Mouse (Mus musculus) forebrain, embryonic 10.5 days (tissue): ENCODE data around the gene 2010111I01Rik. TPM values are rescaled to one million over a fixed set of nuclear protein-coding genes. Genes with fewer than 3 reads are reported as not detected.

ENCODE experiments used
- DNase-seq: peaks from one replicate; pipeline ENCODE4 v3.0.0-alpha.2; 2017; ENCODE audit warnings: low spot score; ENCODE audit errors: extremely low spot score
- H3K27ac ChIP-seq: fragments of 300-500 bp; sonication (generic); 2 replicates; pipeline ENCODE4 v1.5.1; 2016; ENCODE audit warnings: mild to moderate bottlenecking
- H3K27me3 ChIP-seq: fragments of 300-500 bp; sonication (generic); 2 replicates; pipeline ENCODE4 v1.6.1; 2016; ENCODE audit warnings: mild to moderate bottlenecking; ENCODE audit not compliant: poor library complexity, severe bottlenecking
- H3K36me3 ChIP-seq: fragments of 300-500 bp; sonication (generic); replicated peaks from 2 replicates; pipeline ENCODE4 v1.6.1; 2016; ENCODE audit warnings: mild to moderate bottlenecking, moderate library complexity
- H3K4me1 ChIP-seq: fragments of 300-500 bp; sonication (generic); 2 replicates; pipeline ENCODE4 v1.6.1; 2016
- H3K4me3 ChIP-seq: fragments of 300-500 bp; sonication (generic); 2 replicates; pipeline ENCODE4 v1.5.1; 2016; ENCODE audit warnings: mild to moderate bottlenecking, moderate library complexity
- H3K9me3 ChIP-seq: fragments of 300-500 bp; sonication (generic); 2 replicates; pipeline ENCODE4 v1.6.1; 2016; ENCODE audit warnings: mild to moderate bottlenecking, moderate library complexity
- WGBS: fragments of 180-500 bp; shearing (Covaris S2); methylation state at CpG from one replicate; pipeline ENCODE4 v1.1.7; 2016; 5-methylcytosine and 5-hydroxymethylcytosine counted together
- polyA plus RNA-seq: library from polyadenylated mRNA; unstranded; fragments of >200 nt; fragmentation: Nextera tagmentation; extraction: Ambion mirVana; gene quantifications from 2 replicates; pipeline ENCODE4 v1.2.1, GENCODE M21; 2016

2010111I01Rik gene
- polyA plus RNA-seq, 1 experiment from 2014 or later: 45.6 TPM

DNA sequence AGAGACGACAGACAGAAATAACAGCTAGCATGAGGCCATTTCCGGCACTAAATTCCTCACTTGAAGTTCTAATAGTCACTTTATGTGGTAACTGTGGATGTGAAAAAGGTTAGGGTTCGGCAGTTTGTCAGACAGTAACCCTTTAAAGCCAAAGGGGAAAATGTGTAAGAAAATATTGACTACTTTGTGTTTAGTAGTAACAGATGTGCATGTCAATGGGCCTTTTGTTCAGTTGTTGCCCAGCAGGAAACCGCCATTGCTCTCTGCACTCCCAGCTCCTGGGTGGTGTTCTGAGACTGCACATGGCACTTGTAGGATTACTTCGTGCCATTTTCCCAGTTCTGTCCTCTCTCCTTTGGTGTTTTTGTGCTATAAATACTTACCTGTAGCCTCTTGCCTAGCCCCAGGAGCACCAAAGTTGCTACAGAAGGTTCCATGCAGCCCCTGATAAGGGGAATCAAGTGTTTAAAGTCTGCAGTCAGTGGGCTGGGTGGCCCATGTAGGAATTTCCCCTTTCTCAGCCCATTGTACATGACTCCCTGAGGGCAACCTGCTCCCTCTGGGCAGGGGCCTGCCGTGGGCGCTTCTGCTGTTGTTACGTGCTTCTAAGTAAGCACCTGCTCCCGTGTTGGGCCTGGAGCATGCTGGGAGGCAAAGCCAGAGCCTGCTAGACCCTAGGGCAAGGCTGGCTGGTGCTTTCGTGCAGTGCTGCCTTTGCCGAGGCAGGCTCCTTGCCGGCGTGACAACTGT lies 206.8 kb downstream of the 2010111I01Rik start:
- no peaks in the 10 kb centered on the region for H3K36me3 ChIP-seq
- 0 out of 2 replicates have a peak, but pooled peaks cover under 1% of the 10 kb centered on the region for H3K9me3 ChIP-seq
- H3K27ac ChIP-seq: peak overlapping the region; percentile 86
- peaks cover 31% of the 10 kb centered on the region for H3K4me1 ChIP-seq
- WGBS: 27% methylated on average over 13 of the region's 13 CpGs
- no peaks in the 10 kb centered on the region for H3K27me3 ChIP-seq
- H3K4me3 ChIP-seq: no peak overlapping the region
- DNase-seq: peak; percentile 29

DNA sequence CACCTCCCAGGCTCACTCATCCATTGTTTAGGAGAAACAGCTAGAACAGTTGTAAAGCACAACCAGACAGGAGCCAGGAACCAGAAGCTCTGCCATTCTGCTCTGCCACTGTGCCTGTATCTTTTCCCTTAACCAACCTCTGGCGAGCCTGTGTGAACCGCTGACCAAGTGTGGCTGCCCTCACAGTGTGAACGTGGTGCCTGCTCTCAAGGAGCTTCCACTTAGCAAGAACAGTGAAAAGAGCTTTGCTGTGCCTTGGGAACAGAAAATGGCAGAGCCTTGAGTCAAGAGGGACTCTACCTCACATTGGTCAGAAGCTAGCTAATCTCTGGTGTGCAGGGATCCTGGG lies 207.4 kb downstream of the 2010111I01Rik start:
- WGBS: 62% methylated on average over 3 of the region's 3 CpGs
- no peak overlapping the region for H3K4me3 ChIP-seq
- no peak for DNase-seq
- H3K9me3 ChIP-seq: no peaks in the 10 kb centered on the region
- H3K4me1 ChIP-seq: peaks cover 31% of the 10 kb centered on the region
- H3K27ac ChIP-seq: peak overlapping the region; percentile 86
- no peaks in the 10 kb centered on the region for H3K36me3 ChIP-seq
- H3K27me3 ChIP-seq: no peaks in the 10 kb centered on the region

- H3K9me3 ChIP-seq: no peaks in the 10 kb centered on the region
- no peak for DNase-seq
- no peaks in the 10 kb centered on the region for H3K27me3 ChIP-seq
- H3K4me3 ChIP-seq: no peak overlapping the region
- 81% methylated on average over 6 of the region's 6 CpGs for WGBS
- H3K4me1 ChIP-seq: peaks cover 31% of the 10 kb centered on the region
- no peak overlapping the region for H3K27ac ChIP-seq
- no peaks in the 10 kb centered on the region for H3K36me3 ChIP-seq
Observed at GRCm38 (mm10) chr13:63174252-63175020, 209.7 kb downstream of the 2010111I01Rik start.

DNA sequence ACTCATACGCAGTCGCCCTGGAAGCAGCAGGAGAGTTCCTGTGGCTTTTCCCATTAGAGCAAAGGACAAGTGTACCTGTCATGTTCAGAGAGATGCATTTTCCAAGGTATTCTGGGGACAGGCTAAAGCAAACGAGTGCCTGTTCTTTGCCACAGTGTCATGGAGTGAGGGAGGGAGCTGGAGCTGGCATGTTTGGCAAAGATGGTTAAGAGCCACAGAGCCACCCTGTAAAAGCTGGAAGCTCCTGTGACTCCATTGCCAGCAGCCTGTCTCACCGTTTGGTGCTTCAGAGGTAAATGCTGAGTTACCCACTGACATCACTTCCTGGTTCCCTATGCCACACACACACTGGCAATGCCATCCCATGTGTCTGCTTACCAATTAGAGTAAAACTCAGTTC lies 211.4 kb downstream of the 2010111I01Rik start:
- no peaks in the 10 kb centered on the region for H3K9me3 ChIP-seq
- DNase-seq: no peak
- H3K4me3 ChIP-seq: no peak overlapping the region
- 85% methylated on average over 4 of the region's 4 CpGs for WGBS
- peaks cover 16% of the 10 kb centered on the region for H3K4me1 ChIP-seq
- H3K36me3 ChIP-seq: no peaks in the 10 kb centered on the region
- H3K27ac ChIP-seq: no peak overlapping the region
- no peaks in the 10 kb centered on the region for H3K27me3 ChIP-seq

DNA sequence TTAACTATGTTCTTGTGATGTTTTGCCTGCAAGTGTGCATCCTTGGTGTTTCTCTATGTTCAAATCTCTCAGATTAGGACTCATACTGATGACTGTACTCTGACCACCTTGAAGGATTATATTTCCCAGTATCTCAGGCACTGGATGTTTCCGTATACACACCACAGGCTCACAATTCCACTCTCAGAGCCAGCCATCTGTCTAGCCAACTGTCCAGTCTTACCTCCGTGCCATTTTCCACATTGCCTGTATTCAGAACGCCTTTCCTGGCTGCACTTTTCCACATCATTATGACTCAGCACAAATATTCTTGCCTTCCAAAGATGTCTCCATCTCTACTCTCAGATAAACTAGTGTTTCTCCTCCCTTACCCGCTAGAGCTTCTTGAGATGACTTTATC lies 212.5 kb downstream of the 2010111I01Rik start:
- Histone ChIP-seq H3K4me3 (no peak overlapping the region), H3K36me3 (no peaks in the 10 kb centered on the region), H3K9me3 (no peaks in the 10 kb centered on the region), H3K27ac (no peak overlapping the region), H3K4me1 (peaks cover 5% of the 10 kb centered on the region), H3K27me3 (no peaks in the 10 kb centered on the region)
- DNase-seq: no peak
- WGBS: 94% methylated on average over 4 of the region's 4 CpGs

- DNase-seq: no peak
- Histone ChIP-seq H3K36me3 (no peaks in the 10 kb centered on the region), H3K9me3 (no peaks in the 10 kb centered on the region), H3K27me3 (no peaks in the 10 kb centered on the region), H3K4me3 (no peak overlapping the region), H3K4me1 (peaks cover 13% of the 10 kb centered on the region), H3K27ac (no peak overlapping the region)
- WGBS: 80% methylated on average over 4 of the region's 4 CpGs
Observed at GRCm38 (mm10) chr13:63180641-63181235, 216.0 kb downstream of the 2010111I01Rik start.

- WGBS: 62% methylated on average over 6 of the region's 6 CpGs
- H3K27ac ChIP-seq: peak overlapping the region; percentile 74
- H3K4me3 ChIP-seq: no peak overlapping the region
- H3K27me3 ChIP-seq: no peaks in the 10 kb centered on the region
- peaks cover 33% of the 10 kb centered on the region for H3K4me1 ChIP-seq
- no peaks in the 10 kb centered on the region for H3K36me3 ChIP-seq
- DNase-seq: peak; percentile 39
- H3K9me3 ChIP-seq: no peaks in the 10 kb centered on the region
Observed at GRCm38 (mm10) chr13:63184946-63185345, 220.3 kb downstream of the 2010111I01Rik start.

GRCm38 (mm10) chr13:63186217-63186616 lies 221.5 kb downstream of the 2010111I01Rik start:
- Histone ChIP-seq H3K27ac (peak overlapping the region; percentile 75), H3K4me3 (no peak overlapping the region), H3K27me3 (no peaks in the 10 kb centered on the region), H3K9me3 (no peaks in the 10 kb centered on the region), H3K4me1 (peaks cover 33% of the 10 kb centered on the region), H3K36me3 (no peaks in the 10 kb centered on the region)
- DNase-seq: no peak
- 83% methylated on average over 4 of the region's 4 CpGs for WGBS

- Histone ChIP-seq H3K4me1 (peaks cover 33% of the 10 kb centered on the region), H3K27ac (peak overlapping the region; percentile 75), H3K4me3 (no peak overlapping the region), H3K9me3 (no peaks in the 10 kb centered on the region), H3K36me3 (no peaks in the 10 kb centered on the region), H3K27me3 (no peaks in the 10 kb centered on the region)
- no peak for DNase-seq
- 78% methylated on average over 1 of the region's 1 CpGs for WGBS
Observed at GRCm38 (mm10) chr13:63186642-63187041, 221.9 kb downstream of the 2010111I01Rik start.

GRCm38 (mm10) chr13:63187145-63188143 lies 222.8 kb downstream of the 2010111I01Rik start:
- no peaks in the 10 kb centered on the region for H3K27me3 ChIP-seq
- H3K4me3 ChIP-seq: no peak overlapping the region
- peaks cover 33% of the 10 kb centered on the region for H3K4me1 ChIP-seq
- whole genome bisulfite sequencing: 71% methylated on average over 13 of the region's 13 CpGs
- H3K36me3 ChIP-seq: no peaks in the 10 kb centered on the region
- H3K27ac ChIP-seq: peak overlapping the region; percentile 75; the same call in 1 of the 2 replicates
- no peaks in the 10 kb centered on the region for H3K9me3 ChIP-seq
- DNase-seq: no peak

- WGBS: 85% methylated on average over 5 of the region's 5 CpGs
- H3K27me3 ChIP-seq: no peaks in the 10 kb centered on the region
- H3K27ac ChIP-seq: 0 out of 2 replicates have a peak overlapping the region, but pooled peaks have one; percentile 20
- no peak overlapping the region for H3K4me3 ChIP-seq
- no peaks in the 10 kb centered on the region for H3K9me3 ChIP-seq
- H3K4me1 ChIP-seq: peaks cover 33% of the 10 kb centered on the region
- no peaks in the 10 kb centered on the region for H3K36me3 ChIP-seq
- no peak for DNase-seq
Observed at GRCm38 (mm10) chr13:63188306-63188705, 223.6 kb downstream of the 2010111I01Rik start.

- Histone ChIP-seq H3K27ac (no peak overlapping the region), H3K36me3 (no peaks in the 10 kb centered on the region), H3K4me3 (no peak overlapping the region), H3K4me1 (peaks cover 33% of the 10 kb centered on the region), H3K9me3 (no peaks in the 10 kb centered on the region), H3K27me3 (no peaks in the 10 kb centered on the region)
- 80% methylated on average over 2 of the region's 2 CpGs for WGBS
- no peak for DNase-seq
Observed at GRCm38 (mm10) chr13:63188811-63189210, 224.1 kb downstream of the 2010111I01Rik start.
